27 mouse cellular contexts compared by ENCODE assay signal in genomic region chr5:67258473-67258872, GRCm38 (mm10). TPM values are rescaled to one million over a fixed set of nuclear protein-coding genes. Genes with fewer than 3 reads are reported as not detected.
A peak's percentile ranks its signal among the peaks of the same experiment; 100 is the strongest.
DNase-seq lines count a peak whose midpoint lies in the region; TF ChIP-seq lines count a peak whose summit lies in the region.
"Had no signal": no experiment of that assay in that cellular context is flagged by ENCODE, and none has a peak within 500 bp of the region (broad histone marks: within the 10 kb centered on the region; RNA-seq: fewer than 3 reads in every experiment).

No protein-coding gene starts in this region.

- TF ChIP-seq EP300 in CH12.LX (IDR thresholded peaks at IDR 0.05; ENCODE audit: low read length): no peak

- peak overlapping the region; percentile 77 for H3K4me2 ChIP-seq in CH12.LX (ENCODE audit: insufficient read depth, low read depth, poor library complexity, severe bottlenecking)
- H3K4me2 ChIP-seq: embryonic facial prominence, embryonic 13.5 days; forebrain, embryonic 12.5 days; forebrain, embryonic 15.5 days; heart, embryonic 12.5 days; heart, embryonic 15.5 days; hindbrain, embryonic 13.5 days had no signal

- dilution Hi-C loops in CH12.LX (cut with MboI; ENCODE audit: extremely low pct_ligation_motif_present, extremely low pct_unique_long_range_greater_than_20kb, low sequenced_read_pairs): no loop called here

- H3K4me3 ChIP-seq in gastrocnemius, adult 2 months: no peak overlapping the region
- H3K4me3 ChIP-seq in CH12.LX (replicated peaks in 1 of 3; ENCODE audit: low read depth in 2 of 3, low read length in 2 of 3, poor library complexity in 1 of 3): no peak overlapping the region
- no peak overlapping the region for H3K4me3 ChIP-seq in lung, adult 2 months (replicated peaks; ENCODE audit: extremely low read depth, low read depth, low read length)
- H3K4me3 ChIP-seq: embryonic facial prominence, embryonic 10.5 days; embryonic facial prominence, embryonic 13.5 days; erythroblast, embryonic 14.5 days; forebrain, embryonic 12.5 days; forebrain, embryonic 15.5 days; heart, embryonic 12.5 days; heart, embryonic 15.5 days; hindbrain, embryonic 10.5 days; hindbrain, embryonic 13.5 days had no signal

- no peak for TF ChIP-seq CTCF in gastrocnemius, adult 2 months (IDR thresholded peaks at IDR 0.05)
- TF ChIP-seq CTCF in CH12.LX (conservative IDR thresholded peaks at IDR 0.05 in 1 of 2, IDR thresholded peaks at IDR 0.05 in 1 of 2; ENCODE audit: low read depth in 2 of 2, low read length in 2 of 2): no peak
- no peak for TF ChIP-seq CTCF in lung, adult 2 months (IDR thresholded peaks at IDR 0.05; ENCODE audit: insufficient read depth, low read length)

- WGBS in lung, adult 2 months: 82% methylated on average over 9 of the region's 9 CpGs

- in situ Hi-C loops in CH12.LX (cut with MboI; ENCODE audit: low pct_ligation_motif_present, low pct_unique_long_range_greater_than_20kb, low sequenced_read_pairs): no loop called here

- no peak for DNase-seq in gastrocnemius, adult 2 months
- no peak for DNase-seq in gastrocnemius, postnatal 36 days
- peak; percentile 32 to 46 for DNase-seq in left cerebral cortex, postnatal 14 days (ENCODE audit: low spot score in 2 of 2)
- DNase-seq in left cerebral cortex, postnatal 10 days (ENCODE audit: extremely low spot score in 1 of 2, low spot score in 2 of 2): no peak
- DNase-seq in CH12.LX (ENCODE audit: extremely low read depth): no peak
- peak; percentile 23 for DNase-seq in telencephalon, adult 2 months (ENCODE audit: low read depth, low spot score)
- DNase-seq in lung, adult 2 months: no peak
- DNase-seq: adrenal gland, adult 2 months; adrenal gland, postnatal 14 days; B cell, adult 2 months; cerebellum, adult 11-12 months; cerebellum, adult 8-10 months; cerebellum, postnatal 10 days; cerebellum, postnatal 36 days; embryo, embryonic 11 days; gastrocnemius, postnatal 25 days; heart, postnatal 10 days; heart, postnatal 36 days had no signal

- H3K9ac ChIP-seq in CH12.LX (ENCODE audit: insufficient read depth, low read depth): no peak overlapping the region; the same call in 1 of the 2 replicates
- H3K9ac ChIP-seq: embryonic facial prominence, embryonic 13.5 days; forebrain, embryonic 12.5 days; forebrain, embryonic 15.5 days; heart, embryonic 12.5 days; heart, embryonic 15.5 days; hindbrain, embryonic 13.5 days had no signal

- H3K27me3 ChIP-seq in CH12.LX (replicated peaks): no peaks in the 10 kb centered on the region
- H3K27me3 ChIP-seq: embryonic facial prominence, embryonic 13.5 days; forebrain, embryonic 12.5 days; forebrain, embryonic 15.5 days; heart, embryonic 12.5 days; heart, embryonic 15.5 days; hindbrain, embryonic 13.5 days had no signal

- H3K79me2 ChIP-seq in CH12.LX (replicated peaks; ENCODE audit: control insufficient read depth, extremely low read depth, insufficient read depth, poor library complexity, severe bottlenecking): peaks cover 20% of the 10 kb centered on the region

- peaks cover 5 to 40% of the 10 kb centered on the region in 2 experiments; a peak in 3 of 4 replicates for H3K4me1 ChIP-seq in CH12.LX (ENCODE audit: control insufficient read depth in 1 of 2, insufficient read depth in 2 of 2)
- no peaks in the 10 kb centered on the region; the same call in 1 of the 2 replicates for H3K4me1 ChIP-seq in lung, adult 2 months (ENCODE audit: control insufficient read depth, insufficient read depth, low read length)

- no peak for TF ChIP-seq RAD21 in CH12.LX (IDR thresholded peaks at IDR 0.05; ENCODE audit: low read depth, low read length)

- no peak for TF ChIP-seq POLR2A in CH12.LX (IDR thresholded peaks at IDR 0.05; ENCODE audit: low read depth, low read length)
- TF ChIP-seq POLR2A in lung, adult 2 months (IDR thresholded peaks at IDR 0.05; ENCODE audit: borderline replicate concordance, extremely low read depth, low read depth, low read length): no peak

- intact Hi-C loops in gastrocnemius, adult 2 months (cut with DNase I): no loop called here
- intact Hi-C loops in gastrocnemius, postnatal 36 days (cut with DNase I): no loop called here
- intact Hi-C loops in left cerebral cortex, postnatal 14 days (cut with DNase I): no loop called here
- intact Hi-C loops in left cerebral cortex, postnatal 10 days (cut with DNase I): no loop called here

- H3K27ac ChIP-seq in gastrocnemius, adult 2 months: peak overlapping the region; percentile 52
- H3K27ac ChIP-seq in CH12.LX (ENCODE audit: insufficient read depth, low read depth): no peak overlapping the region
- H3K27ac ChIP-seq: embryonic facial prominence, embryonic 10.5 days; embryonic facial prominence, embryonic 13.5 days; forebrain, embryonic 12.5 days; forebrain, embryonic 15.5 days; heart, embryonic 15.5 days; hindbrain, embryonic 10.5 days; hindbrain, embryonic 13.5 days had no signal

- H3K9me3 ChIP-seq in CH12.LX (replicated peaks; ENCODE audit: low read length): no peaks in the 10 kb centered on the region
- H3K9me3 ChIP-seq: embryonic facial prominence, embryonic 10.5 days; embryonic facial prominence, embryonic 13.5 days; forebrain, embryonic 12.5 days; forebrain, embryonic 15.5 days; heart, embryonic 12.5 days; heart, embryonic 15.5 days; hindbrain, embryonic 10.5 days; hindbrain, embryonic 13.5 days had no signal

- H3K36me3 ChIP-seq in CH12.LX (replicated peaks in 1 of 2; ENCODE audit: control insufficient read depth in 1 of 2, insufficient read depth in 1 of 2, low read length in 1 of 2): peaks cover 0 to 12% of the 10 kb centered on the region in 2 experiments
- H3K36me3 ChIP-seq: heart, embryonic 15.5 days had no signal

TF ChIP-seq in CH12.LX, 34 proteins besides CTCF, POLR2A, EP300 and RAD21:
- TF ChIP-seq NRF1 (IDR thresholded peaks at IDR 0.05; ENCODE audit: low read depth, low read length) (no peak), POLR2AphosphoS2 (IDR thresholded peaks at IDR 0.05; ENCODE audit: low read depth, low read length) (no peak), MAFK (IDR thresholded peaks at IDR 0.05; ENCODE audit: insufficient replicate concordance, low read length) (no peak), E2F4 (IDR thresholded peaks at IDR 0.05; ENCODE audit: insufficient replicate concordance, low read depth, low read length) (no peak), ETS1 (conservative IDR thresholded peaks at IDR 0.05; ENCODE audit: low read depth, low read length) (no peak), TCF12 (IDR thresholded peaks at IDR 0.05; ENCODE audit: low read depth, low read length) (no peak), ZNF384 (IDR thresholded peaks at IDR 0.05; ENCODE audit: low read depth, low read length) (no peak), IRF4 (IDR thresholded peaks at IDR 0.05; ENCODE audit: low read depth, low read length) (no peak), SMC3 (IDR thresholded peaks at IDR 0.05; ENCODE audit: low read depth, low read length) (no peak), KAT2A (IDR thresholded peaks at IDR 0.05; ENCODE audit: insufficient replicate concordance, low read length) (no peak), JUND (conservative IDR thresholded peaks at IDR 0.05; ENCODE audit: low read depth, low read length) (no peak), SIN3A (IDR thresholded peaks at IDR 0.05; ENCODE audit: low read length) (no peak), ZKSCAN1 (IDR thresholded peaks at IDR 0.05; ENCODE audit: borderline replicate concordance, low read depth, low read length) (no peak), MEF2A (IDR thresholded peaks at IDR 0.05; ENCODE audit: borderline replicate concordance, low read depth, low read length) (no peak)
TF ChIP-seq in CH12.LX: peak in this region for 0.

RNA-seq across cellular contexts. Expression of gene Tmem33, which starts 1.9 kb away (rescaled TPM):
- total RNA-seq in gastrocnemius, adult 2 months (2021): 10 to 100 TPM; 23.0 to 28.5 TPM
- total RNA-seq in gastrocnemius, postnatal 36 days (2021): 10 to 100 TPM; 23.4 to 26.8 TPM
- total RNA-seq in left cerebral cortex, postnatal 14 days (2021): 10 to 100 TPM; 83.7 to 86.8 TPM
- total RNA-seq in left cerebral cortex, postnatal 10 days (2021): 10 to 100 TPM; 74.9 to 81.3 TPM
- total RNA-seq in CH12.LX (2012; rRNA removed) (70.4 and 95.5 TPM in 2 replicates), CH12.LX (2014; rRNA removed) (147 and 159 TPM in 2 replicates)
- 134 and 137 TPM in 2 replicates for polyA plus RNA-seq in CH12.LX (2012; ENCODE audit: insufficient read length, low read depth)
- polyA plus RNA-seq in lung, adult 2 months (2012; rRNA removed): 98.4 and 100 TPM in 2 replicates

RNA-seq across cellular contexts. Expression of gene Slc30a9, which starts 48.3 kb away (rescaled TPM):
- 100 to 1,000 TPM; 116 to 141 TPM for total RNA-seq in gastrocnemius, adult 2 months (2021)
- 100 to 1,000 TPM in 1 of 2 experiments, 10 to 100 TPM in 1; 99.1 to 113 TPM for total RNA-seq in gastrocnemius, postnatal 36 days (2021)
- 100 to 1,000 TPM; 191 to 200 TPM for total RNA-seq in left cerebral cortex, postnatal 14 days (2021)
- total RNA-seq in left cerebral cortex, postnatal 10 days (2021): 100 to 1,000 TPM; 179 to 180 TPM
- total RNA-seq in CH12.LX (2012; rRNA removed) (15.0 and 19.6 TPM in 2 replicates), CH12.LX (2014; rRNA removed) (41.2 and 42.6 TPM in 2 replicates)
- polyA plus RNA-seq in CH12.LX (2012; ENCODE audit: insufficient read length, low read depth): 35.6 TPM in 2 replicates
- 22.6 and 26.2 TPM in 2 replicates for polyA plus RNA-seq in lung, adult 2 months (2012; rRNA removed)

Comparison
In these comparisons a context has a peak if more than half of its experiments do, and no peak if none do; other contexts are left out.
1. DNase-seq: peak in left cerebral cortex, postnatal 14 days (2 of 2) and telencephalon, adult 2 months (single experiment); none in gastrocnemius, adult 2 months (single experiment), gastrocnemius, postnatal 36 days (0 of 2), left cerebral cortex, postnatal 10 days (0 of 2), CH12.LX (single experiment) and lung, adult 2 months (single experiment).